Mouse (Mus musculus) ES-E14 (cell line): ENCODE measurements around the gene A930002H24Rik.

Source experiments
- CHD2 ChIP-seq: IDR thresholded peaks from 2 replicates; pipeline ENCODE4 v1.6.1; 2014; ENCODE audit warnings: mild to moderate bottlenecking, low read depth, low read length, inconsistent platforms
- HCFC1 ChIP-seq: IDR thresholded peaks from 2 replicates; pipeline ENCODE4 v1.6.1; 2012; ENCODE audit warnings: low read length, inconsistent platforms, borderline replicate concordance; ENCODE audit not compliant: insufficient read depth
- MAFK ChIP-seq: IDR thresholded peaks from 2 replicates; pipeline ENCODE4 v1.6.1; 2014; ENCODE audit warnings: mild to moderate bottlenecking, low read depth, low read length, inconsistent platforms; ENCODE audit not compliant: insufficient read depth
- ZC3H11A ChIP-seq: IDR thresholded peaks from 2 replicates; pipeline ENCODE4 v1.6.1; 2012; ENCODE audit warnings: low read depth, mild to moderate bottlenecking, inconsistent platforms, low read length, borderline replicate concordance

- TF ChIP-seq CHD2 = no peak
- TF ChIP-seq HCFC1 = no peak
- TF ChIP-seq MAFK = no peak
- no peak for TF ChIP-seq ZC3H11A
These were observed 14.4 kb downstream of the A930002H24Rik start for GRCm38 (mm10) chr17:63849151-63849550.
